Mouse (Mus musculus): ENCODE results near the gene Glis2.

The Glis2 gene

GRCm38 (mm10) chr16:4658781-4659245 lies 64.3 kb downstream of the Glis2 start:
- DNase-seq (ENCODE audit: low spot score in 2 of 2), result peak; percentile 40 to 51

GRCm38 (mm10) chr16:4659326-4659725 lies 64.8 kb downstream of the Glis2 start:
- DNase-seq (ENCODE audit: low spot score in 2 of 2), result no peak

GRCm38 (mm10) chr16:4661605-4662004 lies 67.1 kb downstream of the Glis2 start:
- DNase-seq (ENCODE audit: low spot score in 2 of 2), result no peak

- no peak for DNase-seq (ENCODE audit: low spot score in 2 of 2)
Measured at GRCm38 (mm10) chr16:4663806-4664205, 69.3 kb downstream of the Glis2 start.

- DNase-seq (ENCODE audit: low spot score in 2 of 2), result no peak
Measured at GRCm38 (mm10) chr16:4665726-4666125, 71.2 kb downstream of the Glis2 start.

- DNase-seq (ENCODE audit: low spot score in 2 of 2), result peak; percentile 89 to 94
Measured at GRCm38 (mm10) chr16:4667190-4667808, 72.8 kb downstream of the Glis2 start.

GRCm38 (mm10) chr16:4670317-4670716 lies 75.8 kb downstream of the Glis2 start:
- DNase-seq (ENCODE audit: low spot score in 2 of 2), result no peak

GRCm38 (mm10) chr16:4674091-4674490 lies 79.6 kb downstream of the Glis2 start:
- no peak for DNase-seq (ENCODE audit: low spot score in 2 of 2)
